Mouse (Mus musculus): Measurements from ENCODE around the gene Adcy1.

DNA sequence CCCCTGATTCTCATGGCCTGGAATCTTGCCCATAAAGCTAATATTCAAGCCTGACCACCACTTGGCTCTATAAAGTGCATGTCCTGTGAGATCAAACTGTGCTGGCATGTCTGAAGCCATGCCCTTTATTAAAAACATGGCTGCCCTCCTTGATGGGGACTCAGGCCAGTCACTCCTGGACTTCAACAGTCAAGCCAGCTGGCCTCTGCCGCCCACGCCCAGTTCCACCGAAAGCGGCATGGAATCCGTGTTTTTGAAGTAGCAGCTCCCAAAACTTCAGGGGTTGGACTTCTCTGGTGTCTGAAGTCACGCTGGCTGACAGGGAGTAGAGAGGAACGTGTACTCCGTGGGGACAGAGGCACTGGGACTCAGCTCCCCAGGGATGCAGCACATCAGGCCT, 84.2 kb downstream of the Adcy1 start:
- no peak for TF ChIP-seq GATA1 (IDR thresholded peaks at IDR 0.05; ENCODE audit: borderline replicate concordance, low read length)
- TF ChIP-seq FLI1 (IDR thresholded peaks at IDR 0.05; ENCODE audit: low read length): no peak

Data from megakaryocyte, embryonic 14.5 days (primary cell).